Mouse (Mus musculus) C2C12 (cell line): ENCODE results near the gene Rnf207. TPM values are rescaled to one million over a fixed set of nuclear protein-coding genes. Genes with fewer than 3 reads are reported as not detected.

ENCODE experiments used
- H3K27me3 ChIP-seq: one replicate; pipeline ENCODE4 v1.6.1; 2011; ENCODE audit not compliant: control insufficient read depth, insufficient read depth, insufficient read length
- H3K36me3 ChIP-seq: one replicate; pipeline ENCODE4 v1.6.1; 2011; ENCODE audit not compliant: control insufficient read depth, insufficient read depth
- H3K4me3 ChIP-seq: one replicate; pipeline ENCODE4 v1.5.1; 2011; ENCODE audit warnings: mild to moderate bottlenecking, control low read depth; ENCODE audit not compliant: poor library complexity, insufficient read depth, severe bottlenecking
- H3K79me2 ChIP-seq: one replicate; pipeline ENCODE4 v1.6.1; 2011; ENCODE audit not compliant: control insufficient read depth, insufficient read depth
- H3K79me3 ChIP-seq: one replicate; pipeline ENCODE4 v1.6.1; 2011; ENCODE audit warnings: low read depth, control low read depth
- H3ac ChIP-seq: one replicate; pipeline ENCODE3; 2011; ENCODE audit warnings: low read depth; ENCODE audit not compliant: control insufficient read depth, insufficient read length
- CEBPB ChIP-seq: IDR thresholded peaks from one replicate; pipeline ENCODE4 v1.6.1; 2011; ENCODE audit warnings: low read depth, mild to moderate bottlenecking, control low read depth, moderate library complexity
- CTCF ChIP-seq: IDR thresholded peaks from one replicate; pipeline ENCODE4 v1.5.1; 2011; ENCODE audit not compliant: control insufficient read depth, insufficient read depth, insufficient read length
- FOSL1 ChIP-seq: IDR thresholded peaks from one replicate; pipeline ENCODE4 v1.8.0; 2011; ENCODE audit warnings: mild to moderate bottlenecking, low read length; ENCODE audit not compliant: poor library complexity, insufficient read depth, severe bottlenecking
- MAX ChIP-seq: IDR thresholded peaks from one replicate; pipeline ENCODE4 v1.6.1; 2011; ENCODE audit warnings: mild to moderate bottlenecking, control low read depth
- MYOD1 ChIP-seq: IDR thresholded peaks from one replicate; pipeline ENCODE4 v1.6.1; 2011; ENCODE audit warnings: low read depth; ENCODE audit not compliant: control insufficient read depth, insufficient read length
- MYOG ChIP-seq: IDR thresholded peaks from one replicate; pipeline ENCODE4 v1.6.1; 2011; ENCODE audit not compliant: control insufficient read depth, insufficient read length; ENCODE audit errors: extremely low read depth
- USF1 ChIP-seq: IDR thresholded peaks from one replicate; pipeline ENCODE4 v1.6.1; 2011; ENCODE audit warnings: low read depth, mild to moderate bottlenecking, control low read depth, moderate library complexity
- polyA plus RNA-seq: library from polyadenylated mRNA; unstranded; fragments of >200 nt; fragmentation: generic; extraction: Trizol; gene quantifications from one replicate; pipeline ENCODE4 v1.2.1, GENCODE M21; 2012; ENCODE audit warnings: missing spikeins

Gene Rnf207
- polyA plus RNA-seq, 1 experiment: 0.23 TPM

- TF ChIP-seq MYOD1: no peak
- peak; percentile 69 for TF ChIP-seq FOSL1
- TF ChIP-seq MYOG: no peak
- TF ChIP-seq MAX: peak; percentile 56
- Histone ChIP-seq H3K79me2 (no peaks in the 10 kb centered on the region), H3K27me3 (peaks cover 7% of the 10 kb centered on the region), H3K4me3 (no peak overlapping the region), H3K79me3 (no peaks in the 10 kb centered on the region), H3K36me3 (no peaks in the 10 kb centered on the region), H3ac (no peak overlapping the region)
Observed at GRCm38 (mm10) chr4:152353886-152354637, 35.3 kb upstream of the Rnf207 start.

- Histone ChIP-seq H3K4me3 (no peak overlapping the region), H3ac (no peak overlapping the region), H3K79me2 (no peaks in the 10 kb centered on the region), H3K36me3 (no peaks in the 10 kb centered on the region), H3K79me3 (no peaks in the 10 kb centered on the region), H3K27me3 (peaks cover 23% of the 10 kb centered on the region)
- TF ChIP-seq MAX (peak; percentile 32), CEBPB (no peak)
Observed at GRCm38 (mm10) chr4:152351422-152352305, 32.9 kb upstream of the Rnf207 start.

GRCm38 (mm10) chr4:152350722-152351421 lies 32.1 kb upstream of the Rnf207 start:
- H3K27me3 ChIP-seq: peaks cover 23% of the 10 kb centered on the region
- no peaks in the 10 kb centered on the region for H3K79me3 ChIP-seq
- no peak for TF ChIP-seq MYOD1
- TF ChIP-seq MAX: no peak
- TF ChIP-seq CTCF: no peak
- no peak for TF ChIP-seq FOSL1
- TF ChIP-seq CEBPB: no peak
- no peak for TF ChIP-seq MYOG
- no peak for TF ChIP-seq USF1
- H3K36me3 ChIP-seq: no peaks in the 10 kb centered on the region
- H3ac ChIP-seq: no peak overlapping the region
- no peaks in the 10 kb centered on the region for H3K79me2 ChIP-seq
- no peak overlapping the region for H3K4me3 ChIP-seq

GRCm38 (mm10) chr4:152349837-152350381 lies 31.1 kb upstream of the Rnf207 start:
- H3ac ChIP-seq: no peak overlapping the region
- no peaks in the 10 kb centered on the region for H3K36me3 ChIP-seq
- TF ChIP-seq MAX (no peak), MYOD1 (no peak)
- peaks cover 23% of the 10 kb centered on the region for H3K27me3 ChIP-seq
- no peaks in the 10 kb centered on the region for H3K79me2 ChIP-seq
- H3K79me3 ChIP-seq: no peaks in the 10 kb centered on the region
- H3K4me3 ChIP-seq: no peak overlapping the region

- TF ChIP-seq MYOD1 (peak; percentile 48), CEBPB (peak; percentile 70), USF1 (no peak)
- Histone ChIP-seq H3K27me3 (peaks cover 23% of the 10 kb centered on the region), H3K36me3 (no peaks in the 10 kb centered on the region), H3K4me3 (no peak overlapping the region), H3ac (no peak overlapping the region), H3K79me3 (no peaks in the 10 kb centered on the region), H3K79me2 (no peaks in the 10 kb centered on the region)
Observed at GRCm38 (mm10) chr4:152345120-152345889, 26.5 kb upstream of the Rnf207 start.
